Mouse (Mus musculus): ENCODE measurements around the gene 9930022D16Rik. TPM values are rescaled to one million over a fixed set of nuclear protein-coding genes. Genes with fewer than 3 reads are reported as not detected.

The 9930022D16Rik gene
- polyA plus RNA-seq, 1 experiment from 2014 or later = not detected

DNA sequence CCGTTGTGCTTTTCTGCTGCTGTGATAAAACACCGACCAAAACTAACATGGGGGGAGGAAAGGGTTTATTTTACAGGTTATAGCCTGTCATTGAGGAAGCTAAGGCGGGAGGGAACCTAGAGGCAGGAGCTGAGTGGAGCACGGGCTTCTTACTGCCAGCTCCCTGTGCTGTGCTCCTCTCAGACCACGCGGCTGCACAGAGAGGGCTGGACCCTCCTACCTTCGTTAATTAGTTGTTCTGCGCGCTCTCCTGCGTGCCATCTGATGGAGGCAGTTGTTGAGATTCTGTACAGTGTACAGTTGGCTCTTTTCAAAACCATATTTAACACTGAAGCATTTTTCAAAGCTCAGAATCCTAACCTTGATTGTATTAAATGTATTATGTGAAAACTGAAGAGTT lies 36.2 kb upstream of the 9930022D16Rik start:
- 51% methylated on average over 10 of the region's 10 CpGs for WGBS
- no peaks in the 10 kb centered on the region; the same call in 1 of the 2 replicates for H3K36me3 ChIP-seq (ENCODE audit: control insufficient read depth, insufficient read depth, low read length)
- H3K27ac ChIP-seq (ENCODE audit: low read depth, low read length) = no peak overlapping the region
- no peak overlapping the region for H3K4me2 ChIP-seq (ENCODE audit: low read depth, low read length, severe bottlenecking)
- H3K4me1 ChIP-seq (replicated peaks; ENCODE audit: control insufficient read depth, insufficient read depth, low read length) = peaks cover 7% of the 10 kb centered on the region; the same call in 1 of the 2 replicates
- no peaks in the 10 kb centered on the region for H3K27me3 ChIP-seq (ENCODE audit: control insufficient read depth, insufficient read depth, low read length)
- H3K4me3 ChIP-seq (ENCODE audit: low read depth, low read length) = no peak overlapping the region
- 0 out of 2 replicates have a peak, but pooled peaks have one; percentile 49 for ATAC-seq (replicated peaks; ENCODE audit: low FRiP score)
- no peak for DNase-seq (ENCODE audit: low spot score)
- H3K9ac ChIP-seq (ENCODE audit: low read length) = no peak overlapping the region
- H3K9me3 ChIP-seq (ENCODE audit: control insufficient read depth, low read length) = no peaks in the 10 kb centered on the region

DNA sequence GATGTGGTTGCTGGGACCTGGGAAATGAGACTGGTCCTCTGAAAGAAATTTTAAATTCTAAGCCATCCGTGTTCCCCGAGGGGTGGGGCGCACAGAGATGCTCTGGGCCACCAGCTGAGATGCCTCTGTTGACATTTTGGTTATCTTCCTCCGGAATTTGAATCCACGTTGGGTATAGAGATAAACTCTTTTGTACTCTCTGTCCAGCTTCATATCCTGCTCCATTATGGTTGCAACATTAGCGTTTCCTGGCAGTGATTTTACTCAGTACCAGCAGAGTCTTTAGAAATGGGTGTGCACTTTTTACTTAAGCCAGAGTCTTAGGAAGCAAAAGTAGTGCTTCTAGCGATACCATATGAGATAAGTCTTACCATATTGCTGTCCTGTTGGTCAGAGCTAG lies 35.7 kb upstream of the 9930022D16Rik start:
- DNase-seq (ENCODE audit: low spot score) (peak; percentile 14), ATAC-seq (replicated peaks; ENCODE audit: low FRiP score) (no peak)
- Histone ChIP-seq H3K27ac (ENCODE audit: low read depth, low read length) (no peak overlapping the region), H3K4me2 (ENCODE audit: low read depth, low read length, severe bottlenecking) (no peak overlapping the region), H3K9me3 (ENCODE audit: control insufficient read depth, low read length) (no peaks in the 10 kb centered on the region), H3K4me1 (replicated peaks; ENCODE audit: control insufficient read depth, insufficient read depth, low read length) (peaks cover 7% of the 10 kb centered on the region; the same call in 1 of the 2 replicates), H3K36me3 (ENCODE audit: control insufficient read depth, insufficient read depth, low read length) (no peaks in the 10 kb centered on the region; the same call in 1 of the 2 replicates), H3K27me3 (ENCODE audit: control insufficient read depth, insufficient read depth, low read length) (no peaks in the 10 kb centered on the region), H3K4me3 (ENCODE audit: low read depth, low read length) (no peak overlapping the region), H3K9ac (ENCODE audit: low read length) (no peak overlapping the region)
- 82% methylated on average over 7 of the region's 7 CpGs for WGBS

DNA sequence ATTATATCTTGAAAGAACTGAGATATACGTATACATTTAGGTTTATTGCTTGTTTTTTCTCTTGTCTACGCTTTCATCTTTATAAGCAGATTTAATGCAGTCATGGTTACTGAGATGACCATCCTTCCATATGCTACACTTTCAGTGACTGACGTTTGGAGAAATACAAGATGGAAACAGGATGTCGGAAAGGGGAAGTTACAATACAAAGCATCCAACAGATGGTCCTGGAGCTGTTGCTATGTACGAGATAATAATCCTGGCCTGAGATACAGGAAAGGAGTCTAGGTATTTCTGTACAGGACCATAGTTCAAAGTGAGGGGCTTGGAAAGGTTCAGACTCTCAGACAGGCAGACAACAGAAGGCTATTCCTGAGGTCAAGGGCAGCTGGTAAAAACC lies 33.1 kb upstream of the 9930022D16Rik start:
- no peak overlapping the region for H3K4me3 ChIP-seq (ENCODE audit: low read depth, low read length)
- H3K4me1 ChIP-seq (replicated peaks; ENCODE audit: control insufficient read depth, insufficient read depth, low read length) = peaks cover 7% of the 10 kb centered on the region; the same call in 1 of the 2 replicates
- H3K9ac ChIP-seq (ENCODE audit: low read length) = no peak overlapping the region
- no peak for DNase-seq (ENCODE audit: low spot score)
- H3K36me3 ChIP-seq (ENCODE audit: control insufficient read depth, insufficient read depth, low read length) = no peaks in the 10 kb centered on the region
- no peak overlapping the region for H3K27ac ChIP-seq (ENCODE audit: low read depth, low read length)
- H3K27me3 ChIP-seq (ENCODE audit: control insufficient read depth, insufficient read depth, low read length) = no peaks in the 10 kb centered on the region
- H3K4me2 ChIP-seq (ENCODE audit: low read depth, low read length, severe bottlenecking) = no peak overlapping the region
- 90% methylated on average over 5 of the region's 5 CpGs for WGBS
- H3K9me3 ChIP-seq (ENCODE audit: control insufficient read depth, low read length) = no peaks in the 10 kb centered on the region
- no peak for ATAC-seq (replicated peaks; ENCODE audit: low FRiP score)

- DNase-seq (ENCODE audit: low spot score) (peak; percentile 19), ATAC-seq (replicated peaks; ENCODE audit: low FRiP score) (no peak)
- H3K4me3 ChIP-seq (ENCODE audit: low read depth, low read length) = no peak overlapping the region
Observed at GRCm38 (mm10) chr11:109385296-109385695, 28.4 kb upstream of the 9930022D16Rik start.

GRCm38 (mm10) chr11:109389046-109389445 lies 24.7 kb upstream of the 9930022D16Rik start:
- Histone ChIP-seq H3K27me3 (ENCODE audit: control insufficient read depth, insufficient read depth, low read length) (no peaks in the 10 kb centered on the region), H3K36me3 (ENCODE audit: control insufficient read depth, insufficient read depth, low read length) (no peaks in the 10 kb centered on the region), H3K4me1 (replicated peaks; ENCODE audit: control insufficient read depth, insufficient read depth, low read length) (no peaks in the 10 kb centered on the region), H3K9ac (ENCODE audit: low read length) (no peak overlapping the region), H3K4me3 (ENCODE audit: low read depth, low read length) (no peak overlapping the region), H3K4me2 (ENCODE audit: low read depth, low read length, severe bottlenecking) (no peak overlapping the region), H3K27ac (ENCODE audit: low read depth, low read length) (no peak overlapping the region), H3K9me3 (ENCODE audit: control insufficient read depth, low read length) (no peaks in the 10 kb centered on the region)
- DNase-seq (ENCODE audit: low spot score) (no peak), ATAC-seq (replicated peaks; ENCODE audit: low FRiP score) (no peak)
- WGBS = 93% methylated on average over 5 of the region's 5 CpGs

More at GRCm38 (mm10) chr11:109385296-109385695, 28.4 kb upstream of the 9930022D16Rik start:
- H3K9ac ChIP-seq (ENCODE audit: low read length) = no peak overlapping the region
- no peaks in the 10 kb centered on the region for H3K9me3 ChIP-seq (ENCODE audit: control insufficient read depth, low read length)
- no peaks in the 10 kb centered on the region for H3K27me3 ChIP-seq (ENCODE audit: control insufficient read depth, insufficient read depth, low read length)
- no peaks in the 10 kb centered on the region for H3K4me1 ChIP-seq (replicated peaks; ENCODE audit: control insufficient read depth, insufficient read depth, low read length)
- WGBS = 94% methylated on average over 8 of the region's 8 CpGs
- no peak overlapping the region for H3K27ac ChIP-seq (ENCODE audit: low read depth, low read length)
- H3K36me3 ChIP-seq (ENCODE audit: control insufficient read depth, insufficient read depth, low read length) = no peaks in the 10 kb centered on the region
- H3K4me2 ChIP-seq (ENCODE audit: low read depth, low read length, severe bottlenecking) = no peak overlapping the region

GRCm38 (mm10) chr11:109391200-109391599 lies 22.5 kb upstream of the 9930022D16Rik start:
- 85% methylated on average over 7 of the region's 7 CpGs for WGBS
- ATAC-seq (replicated peaks; ENCODE audit: low FRiP score) (no peak), DNase-seq (ENCODE audit: low spot score) (no peak)
- no peaks in the 10 kb centered on the region for H3K9me3 ChIP-seq (ENCODE audit: control insufficient read depth, low read length)
- no peaks in the 10 kb centered on the region for H3K4me1 ChIP-seq (replicated peaks; ENCODE audit: control insufficient read depth, insufficient read depth, low read length)
- no peak overlapping the region for H3K4me3 ChIP-seq (ENCODE audit: low read depth, low read length)
- H3K4me2 ChIP-seq (ENCODE audit: low read depth, low read length, severe bottlenecking) = no peak overlapping the region
- H3K27ac ChIP-seq (ENCODE audit: low read depth, low read length) = no peak overlapping the region
- H3K9ac ChIP-seq (ENCODE audit: low read length) = no peak overlapping the region
- H3K36me3 ChIP-seq (ENCODE audit: control insufficient read depth, insufficient read depth, low read length) = no peaks in the 10 kb centered on the region; the same call in 1 of the 2 replicates
- H3K27me3 ChIP-seq (ENCODE audit: control insufficient read depth, insufficient read depth, low read length) = no peaks in the 10 kb centered on the region

GRCm38 (mm10) chr11:109391760-109392159 lies 22.0 kb upstream of the 9930022D16Rik start:
- Histone ChIP-seq H3K36me3 (ENCODE audit: control insufficient read depth, insufficient read depth, low read length) (no peaks in the 10 kb centered on the region; the same call in 1 of the 2 replicates), H3K9ac (ENCODE audit: low read length) (no peak overlapping the region), H3K4me1 (replicated peaks; ENCODE audit: control insufficient read depth, insufficient read depth, low read length) (no peaks in the 10 kb centered on the region), H3K9me3 (ENCODE audit: control insufficient read depth, low read length) (no peaks in the 10 kb centered on the region), H3K4me3 (ENCODE audit: low read depth, low read length) (no peak overlapping the region), H3K27ac (ENCODE audit: low read depth, low read length) (no peak overlapping the region), H3K4me2 (ENCODE audit: low read depth, low read length, severe bottlenecking) (no peak overlapping the region), H3K27me3 (ENCODE audit: control insufficient read depth, insufficient read depth, low read length) (no peaks in the 10 kb centered on the region)
- no peak for DNase-seq (ENCODE audit: low spot score)
- ATAC-seq (replicated peaks; ENCODE audit: low FRiP score) = no peak
- WGBS = 61% methylated on average over 7 of the region's 7 CpGs

DNA sequence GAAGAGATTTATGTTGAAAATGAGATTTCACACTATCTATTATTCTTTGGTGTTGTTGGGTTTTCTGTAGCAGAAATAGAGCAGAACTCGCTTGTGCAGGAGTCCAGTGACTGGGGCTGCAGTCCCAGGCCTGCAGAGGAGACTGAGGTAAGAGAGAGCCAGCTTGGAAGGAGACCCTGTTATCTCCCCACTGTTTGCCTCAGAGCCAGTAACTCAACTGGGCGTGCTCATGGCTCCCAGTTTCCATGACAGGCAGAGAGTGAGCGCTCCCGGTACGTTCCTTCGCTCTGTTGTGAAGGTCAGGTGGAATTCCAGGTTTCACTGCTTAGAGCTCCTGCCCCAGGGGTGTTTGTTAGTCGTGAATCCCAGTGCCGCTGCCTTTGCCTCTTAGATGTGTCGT lies 21.1 kb upstream of the 9930022D16Rik start:
- Histone ChIP-seq H3K27ac (ENCODE audit: low read depth, low read length) (no peak overlapping the region), H3K9me3 (ENCODE audit: control insufficient read depth, low read length) (no peaks in the 10 kb centered on the region), H3K4me3 (ENCODE audit: low read depth, low read length) (no peak overlapping the region), H3K9ac (ENCODE audit: low read length) (no peak overlapping the region), H3K4me1 (replicated peaks; ENCODE audit: control insufficient read depth, insufficient read depth, low read length) (no peaks in the 10 kb centered on the region), H3K27me3 (ENCODE audit: control insufficient read depth, insufficient read depth, low read length) (no peaks in the 10 kb centered on the region), H3K36me3 (ENCODE audit: control insufficient read depth, insufficient read depth, low read length) (no peaks in the 10 kb centered on the region; the same call in 1 of the 2 replicates), H3K4me2 (ENCODE audit: low read depth, low read length, severe bottlenecking) (no peak overlapping the region)
- DNase-seq (ENCODE audit: low spot score) (no peak), ATAC-seq (replicated peaks; ENCODE audit: low FRiP score) (no peak)
- WGBS = 92% methylated on average over 9 of the region's 9 CpGs

DNA sequence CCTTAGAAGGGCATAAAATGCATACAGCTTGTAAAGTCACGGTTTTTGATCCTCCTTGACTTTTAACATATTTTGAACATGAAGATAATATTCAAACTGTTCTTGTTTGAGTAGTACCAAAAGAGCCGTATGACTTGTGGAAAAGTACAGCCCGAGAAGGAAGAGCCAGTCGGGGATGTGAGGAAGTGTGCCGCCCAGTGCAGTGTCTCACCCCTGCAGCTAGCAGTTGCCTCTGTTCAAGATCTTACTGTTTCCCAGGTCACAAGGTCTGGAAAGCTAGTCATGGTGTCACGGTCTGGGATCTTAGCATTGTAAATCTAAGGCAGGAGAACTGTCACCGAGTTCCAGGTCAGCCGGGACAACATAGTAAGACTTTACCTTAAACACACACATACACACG lies 19.0 kb upstream of the 9930022D16Rik start:
- Histone ChIP-seq H3K4me2 (ENCODE audit: low read depth, low read length, severe bottlenecking) (no peak overlapping the region), H3K36me3 (ENCODE audit: control insufficient read depth, insufficient read depth, low read length) (no peaks in the 10 kb centered on the region; the same call in 1 of the 2 replicates), H3K9me3 (ENCODE audit: control insufficient read depth, low read length) (no peaks in the 10 kb centered on the region), H3K27me3 (ENCODE audit: control insufficient read depth, insufficient read depth, low read length) (no peaks in the 10 kb centered on the region), H3K4me1 (replicated peaks; ENCODE audit: control insufficient read depth, insufficient read depth, low read length) (no peaks in the 10 kb centered on the region), H3K9ac (ENCODE audit: low read length) (no peak overlapping the region), H3K4me3 (ENCODE audit: low read depth, low read length) (no peak overlapping the region), H3K27ac (ENCODE audit: low read depth, low read length) (no peak overlapping the region)
- DNase-seq (ENCODE audit: low spot score) (no peak), ATAC-seq (replicated peaks; ENCODE audit: low FRiP score) (no peak)
- 95% methylated on average over 9 of the region's 9 CpGs for WGBS

Measured in forebrain, embryonic 11.5 days (tissue).